Mouse (Mus musculus): Measurements from ENCODE around the gene Dpy30.
"Not testable (repeated sequence)": the region's sequence is repeated elsewhere in the genome, so short reads cannot be mapped to it uniquely, and the experiment has no call there.

GRCm38 (mm10) chr17:74296991-74297390 is 26.8 kb downstream of the Dpy30 start:
- TF ChIP-seq TAL1, GATA1 (IDR thresholded peaks at IDR 0.05; ENCODE audit: low read length): not testable (repeated sequence)
